Mouse (Mus musculus): ENCODE measurements around the gene Arid4b.

- no peak for TF ChIP-seq CTCF (IDR thresholded peaks at IDR 0.05; ENCODE audit: insufficient read depth, low read depth, low read length)
- no peak for TF ChIP-seq POLR2A (IDR thresholded peaks at IDR 0.05; ENCODE audit: insufficient read depth, low read depth, low read length)
These were observed 47.4 kb upstream of the Arid4b start for GRCm38 (mm10) chr13:14015609-14016008.

All from olfactory bulb, adult 2 months (tissue).